Mouse (Mus musculus) forebrain, postnatal 0 days (tissue): Measurements from ENCODE around the gene Misp. TPM values are rescaled to one million over a fixed set of nuclear protein-coding genes. Genes with fewer than 3 reads are reported as not detected.

Experiments
- ATAC-seq: fragments of 200-750 bp; cut with Nextera tagmentation; 2 replicates; pipeline ENCODE4 v1.8.0; 2017; ENCODE audit warnings: mild to moderate bottlenecking, moderate library complexity
- DNase-seq: peaks from one replicate; pipeline ENCODE4 v3.0.0-alpha.2; 2015
- H3K27ac ChIP-seq: fragments of 300-500 bp; sonication (generic); 2 replicates; pipeline ENCODE4 v1.5.1; 2014; ENCODE audit warnings: low read depth, mild to moderate bottlenecking, antibody characterized with exemption, low read length, moderate library complexity, mixed read lengths
- H3K27me3 ChIP-seq: fragments of 300-500 bp; sonication (generic); 2 replicates; pipeline ENCODE4 v1.6.1; 2014; ENCODE audit warnings: mild to moderate bottlenecking, low read length, mixed read lengths; ENCODE audit not compliant: insufficient read depth
- H3K36me3 ChIP-seq: fragments of 300-500 bp; sonication (generic); 2 replicates; pipeline ENCODE4 v1.6.1; 2014; ENCODE audit warnings: mild to moderate bottlenecking, moderate library complexity; ENCODE audit not compliant: insufficient read depth
- H3K4me1 ChIP-seq: fragments of 300-500 bp; sonication (generic); 2 replicates; pipeline ENCODE4 v1.6.1; 2014; ENCODE audit warnings: antibody characterized with exemption; ENCODE audit not compliant: insufficient read depth
- H3K4me2 ChIP-seq: fragments of 300-500 bp; sonication (generic); 2 replicates; pipeline ENCODE4 v1.6.1; 2014; ENCODE audit warnings: low read depth, mild to moderate bottlenecking, moderate library complexity
- H3K4me3 ChIP-seq: fragments of 300-500 bp; sonication (generic); 2 replicates; pipeline ENCODE4 v1.5.1; 2014; ENCODE audit warnings: low read depth, low read length, mixed read lengths
- H3K9ac ChIP-seq: fragments of 300-500 bp; sonication (generic); 2 replicates; pipeline ENCODE4 v1.6.1; 2014; ENCODE audit warnings: mild to moderate bottlenecking
- H3K9me3 ChIP-seq: fragments of 300-500 bp; sonication (generic); 2 replicates; pipeline ENCODE4 v1.6.1; 2016; ENCODE audit warnings: low read length
- CTCF ChIP-seq: sonication (generic); IDR thresholded peaks from 2 replicates; pipeline ENCODE4 v1.5.1; 2016; ENCODE audit warnings: antibody characterized with exemption, control low read depth, low read depth
- WGBS: fragments of 180-500 bp; shearing (Covaris S2); extraction: QIAGEN DNeasy Blood & Tissue Kit; methylation state at CpG from one replicate; pipeline ENCODE4 v1.1.7; 2014; 5-methylcytosine and 5-hydroxymethylcytosine counted together
- polyA plus RNA-seq: library from polyadenylated mRNA; unstranded; fragments of >200 nt; fragmentation: Nextera tagmentation; extraction: Ambion mirVana; gene quantifications from 2 replicates; pipeline ENCODE4 v1.2.1, GENCODE M21; 2015
- total RNA-seq: library from RNA; depleted of rRNA; stranded (reverse); fragments of >200 nt; gene quantifications from 2 replicates; pipeline ENCODE4 v1.2.3, GENCODE M21; 2014

Gene Misp
- total and polyA plus RNA-seq, 2 experiments from 2014 or later, result 0.24 to 0.41 TPM

GRCm38 (mm10) chr10:79822372-79822771, 1.6 kb downstream of the Misp start:
- Histone ChIP-seq H3K9me3 (no peaks in the 10 kb centered on the region), H3K27me3 (no peaks in the 10 kb centered on the region), H3K36me3 (peaks cover 25% of the 10 kb centered on the region), H3K4me1 (no peaks in the 10 kb centered on the region), H3K4me2 (no peak overlapping the region), H3K9ac (no peak overlapping the region), H3K4me3 (no peak overlapping the region), H3K27ac (no peak overlapping the region)
- ATAC-seq, result no peak
- no peak for DNase-seq
- 38% methylated on average over 17 of the region's 17 CpGs for WGBS
- TF ChIP-seq CTCF, result no peak

- peaks cover 25% of the 10 kb centered on the region for H3K36me3 ChIP-seq
- no peak for ATAC-seq
- 83% methylated on average over 6 of the region's 6 CpGs for WGBS
- no peak overlapping the region for H3K27ac ChIP-seq
- no peak overlapping the region for H3K9ac ChIP-seq
- no peak overlapping the region for H3K4me3 ChIP-seq
- H3K9me3 ChIP-seq, result no peaks in the 10 kb centered on the region
- no peak overlapping the region for H3K4me2 ChIP-seq
- H3K4me1 ChIP-seq, result no peaks in the 10 kb centered on the region
- no peak for DNase-seq
- no peaks in the 10 kb centered on the region for H3K27me3 ChIP-seq
- TF ChIP-seq CTCF, result no peak
These were observed 2.2 kb downstream of the Misp start for GRCm38 (mm10) chr10:79823011-79823410.

- DNase-seq, result no peak
- 73% methylated on average over 6 of the region's 6 CpGs for WGBS
- Histone ChIP-seq H3K27ac (no peak overlapping the region), H3K9me3 (no peaks in the 10 kb centered on the region), H3K4me3 (no peak overlapping the region), H3K4me2 (no peak overlapping the region), H3K9ac (no peak overlapping the region), H3K27me3 (no peaks in the 10 kb centered on the region), H3K36me3 (peaks cover 12% of the 10 kb centered on the region), H3K4me1 (no peaks in the 10 kb centered on the region)
- ATAC-seq, result no peak
- no peak for TF ChIP-seq CTCF
These were observed 3.6 kb downstream of the Misp start for GRCm38 (mm10) chr10:79824413-79824812.

GRCm38 (mm10) chr10:79831583-79831982, 10.8 kb downstream of the Misp start:
- ATAC-seq (no peak), DNase-seq (no peak)
- H3K27me3 ChIP-seq, result no peaks in the 10 kb centered on the region
- H3K36me3 ChIP-seq, result no peaks in the 10 kb centered on the region
- no peak for TF ChIP-seq CTCF
- H3K9ac ChIP-seq, result no peak overlapping the region
- H3K9me3 ChIP-seq, result no peaks in the 10 kb centered on the region
- no peak overlapping the region for H3K27ac ChIP-seq
- WGBS, result 76% methylated on average over 3 of the region's 3 CpGs
- H3K4me3 ChIP-seq, result no peak overlapping the region
- no peak overlapping the region for H3K4me2 ChIP-seq
- no peaks in the 10 kb centered on the region for H3K4me1 ChIP-seq

GRCm38 (mm10) chr10:79832026-79832785, 11.4 kb downstream of the Misp start:
- Histone ChIP-seq H3K27ac (no peak overlapping the region), H3K4me1 (no peaks in the 10 kb centered on the region), H3K9ac (no peak overlapping the region), H3K9me3 (no peaks in the 10 kb centered on the region), H3K27me3 (no peaks in the 10 kb centered on the region), H3K4me2 (no peak overlapping the region), H3K36me3 (no peaks in the 10 kb centered on the region), H3K4me3 (no peak overlapping the region)
- ATAC-seq (no peak), DNase-seq (no peak)
- 56% methylated on average over 7 of the region's 7 CpGs for WGBS
- TF ChIP-seq CTCF, result no peak

GRCm38 (mm10) chr10:79832786-79833181, 12.0 kb downstream of the Misp start:
- TF ChIP-seq CTCF, result no peak
- no peak for DNase-seq
- no peak for ATAC-seq

GRCm38 (mm10) chr10:79834769-79835398, 14.1 kb downstream of the Misp start:
- H3K4me2 ChIP-seq, result no peak overlapping the region
- TF ChIP-seq CTCF, result peak; percentile 96
- no peaks in the 10 kb centered on the region for H3K9me3 ChIP-seq

More at GRCm38 (mm10) chr10:79832786-79833181, 12.0 kb downstream of the Misp start:
- no peaks in the 10 kb centered on the region for H3K9me3 ChIP-seq
- H3K27ac ChIP-seq, result no peak overlapping the region
- H3K4me2 ChIP-seq, result no peak overlapping the region
- no peak overlapping the region for H3K9ac ChIP-seq
- H3K27me3 ChIP-seq, result no peaks in the 10 kb centered on the region
- H3K4me1 ChIP-seq, result no peaks in the 10 kb centered on the region
- H3K4me3 ChIP-seq, result no peak overlapping the region
- 80% methylated on average over 9 of the region's 9 CpGs for WGBS
- H3K36me3 ChIP-seq, result no peaks in the 10 kb centered on the region

More at GRCm38 (mm10) chr10:79834769-79835398, 14.1 kb downstream of the Misp start:
- Histone ChIP-seq H3K4me3 (no peak overlapping the region), H3K9ac (no peak overlapping the region), H3K4me1 (no peaks in the 10 kb centered on the region), H3K36me3 (no peaks in the 10 kb centered on the region), H3K27me3 (no peaks in the 10 kb centered on the region), H3K27ac (no peak overlapping the region)
- WGBS, result 26% methylated on average over 9 of the region's 9 CpGs
- DNase-seq, result peak; percentile 84
- ATAC-seq, result peak; percentile 84
